Mouse (Mus musculus) midbrain, embryonic 11.5 days (tissue): Measurements from ENCODE around the gene Lyrm4. TPM values are rescaled to one million over a fixed set of nuclear protein-coding genes. Genes with fewer than 3 reads are reported as not detected.
A peak's percentile ranks its signal among the peaks of the same experiment; 100 is the strongest.

Experiments
- ATAC-seq: fragments of 200-750 bp; cut with Nextera tagmentation; 2 replicates; pipeline ENCODE4 v1.8.0; 2017; ENCODE audit warnings: moderate TSS enrichment, moderate library complexity; ENCODE audit not compliant: low FRiP score
- DNase-seq: peaks from one replicate; pipeline ENCODE4 v3.0.0; 2015; ENCODE audit warnings: low spot score; ENCODE audit errors: missing footprints
- H3K27ac ChIP-seq: fragments of 300-500 bp; sonication (generic); 2 replicates; pipeline ENCODE4 v1.5.1; 2014; ENCODE audit warnings: low read depth, low read length
- H3K27me3 ChIP-seq: fragments of 300-500 bp; sonication (generic); 2 replicates; pipeline ENCODE4 v1.6.1; 2014; ENCODE audit warnings: mild to moderate bottlenecking, low read length, moderate library complexity, mixed read lengths; ENCODE audit not compliant: control insufficient read depth, insufficient read depth
- H3K36me3 ChIP-seq: fragments of 300-500 bp; sonication (generic); 2 replicates; pipeline ENCODE4 v1.6.1; 2014; ENCODE audit warnings: mild to moderate bottlenecking, low read length, moderate library complexity, mixed read lengths; ENCODE audit not compliant: control insufficient read depth, insufficient read depth
- H3K4me1 ChIP-seq: fragments of 300-500 bp; sonication (generic); 2 replicates; pipeline ENCODE4 v1.6.1; 2014; ENCODE audit warnings: low read length; ENCODE audit not compliant: control insufficient read depth, insufficient read depth
- H3K4me2 ChIP-seq: fragments of 300-500 bp; sonication (generic); 2 replicates; pipeline ENCODE4 v1.6.1; 2014; ENCODE audit warnings: mild to moderate bottlenecking, moderate library complexity
- H3K4me3 ChIP-seq: fragments of 300-500 bp; sonication (generic); 2 replicates; pipeline ENCODE4 v1.5.1; 2014; ENCODE audit warnings: low read depth, low read length
- H3K9ac ChIP-seq: fragments of 300-500 bp; sonication (generic); 2 replicates; pipeline ENCODE4 v1.6.1; 2014; ENCODE audit warnings: low read length
- H3K9me3 ChIP-seq: fragments of 300-500 bp; sonication (generic); 2 replicates; pipeline ENCODE4 v1.6.1; 2016; ENCODE audit warnings: low read length; ENCODE audit not compliant: control insufficient read depth
- WGBS: fragments of 180-500 bp; shearing (Covaris S2); extraction: QIAGEN DNeasy Blood & Tissue Kit; methylation state at CpG from one replicate; pipeline ENCODE4 v1.1.7; 2014; 5-methylcytosine and 5-hydroxymethylcytosine counted together
- polyA plus RNA-seq: library from polyadenylated mRNA; unstranded; fragments of >200 nt; fragmentation: Nextera tagmentation; extraction: Ambion mirVana; gene quantifications from 2 replicates; pipeline ENCODE4 v1.2.1, GENCODE M21; 2014

The Lyrm4 gene
- polyA plus RNA-seq: 24.0 and 25.5 TPM in 2 replicates

- peak; percentile 99 for ATAC-seq
- Histone ChIP-seq H3K27ac (peak within 1 kb of the TSS; percentile 95), H3K9ac (peak within 1 kb of the TSS; percentile 77), H3K9me3 (no peaks in the 10 kb centered on the region), H3K4me3 (peak within 1 kb of the TSS; percentile 64), H3K27me3 (no peaks in the 10 kb centered on the region), H3K4me1 (peaks cover 8% of the 10 kb centered on the region), H3K36me3 (no peaks in the 10 kb centered on the region), H3K4me2 (peak within 1 kb of the TSS; percentile 84)
- peak; percentile 100 for DNase-seq
- under 1% methylated on average over 74 of the region's 75 CpGs for WGBS
Measured at GRCm38 (mm10) chr13:36117143-36118014, at the start of gene Lyrm4, which contains the start of gene Fars2. Gene Lyrm4, minus strand, starts transcription at chr13:36117526. Gene Fars2, plus strand, starts transcription at chr13:36117412.

- no peak overlapping the region for H3K4me2 ChIP-seq
- H3K27ac ChIP-seq: no peak overlapping the region
- no peaks in the 10 kb centered on the region for H3K4me1 ChIP-seq
- H3K27me3 ChIP-seq: no peaks in the 10 kb centered on the region
- DNase-seq: no peak
- no peaks in the 10 kb centered on the region for H3K9me3 ChIP-seq
- H3K4me3 ChIP-seq: no peak overlapping the region
- ATAC-seq: no peak
- H3K36me3 ChIP-seq: no peaks in the 10 kb centered on the region
- H3K9ac ChIP-seq: no peak overlapping the region
- WGBS: 74% methylated on average over 1 of the region's 1 CpGs
Measured at GRCm38 (mm10) chr13:36163898-36164297, 46.6 kb upstream of the Lyrm4 start.

- ATAC-seq (no peak), DNase-seq (no peak)
- 88% methylated on average over 5 of the region's 5 CpGs for WGBS
- no peak overlapping the region for H3K9ac ChIP-seq
- H3K27ac ChIP-seq: no peak overlapping the region
- H3K9me3 ChIP-seq: no peaks in the 10 kb centered on the region
- no peaks in the 10 kb centered on the region for H3K4me1 ChIP-seq
- H3K36me3 ChIP-seq: no peaks in the 10 kb centered on the region
- H3K4me3 ChIP-seq: no peak overlapping the region
- no peaks in the 10 kb centered on the region for H3K27me3 ChIP-seq
- H3K4me2 ChIP-seq: no peak overlapping the region
Measured at GRCm38 (mm10) chr13:36163411-36163810, 46.1 kb upstream of the Lyrm4 start.

DNA sequence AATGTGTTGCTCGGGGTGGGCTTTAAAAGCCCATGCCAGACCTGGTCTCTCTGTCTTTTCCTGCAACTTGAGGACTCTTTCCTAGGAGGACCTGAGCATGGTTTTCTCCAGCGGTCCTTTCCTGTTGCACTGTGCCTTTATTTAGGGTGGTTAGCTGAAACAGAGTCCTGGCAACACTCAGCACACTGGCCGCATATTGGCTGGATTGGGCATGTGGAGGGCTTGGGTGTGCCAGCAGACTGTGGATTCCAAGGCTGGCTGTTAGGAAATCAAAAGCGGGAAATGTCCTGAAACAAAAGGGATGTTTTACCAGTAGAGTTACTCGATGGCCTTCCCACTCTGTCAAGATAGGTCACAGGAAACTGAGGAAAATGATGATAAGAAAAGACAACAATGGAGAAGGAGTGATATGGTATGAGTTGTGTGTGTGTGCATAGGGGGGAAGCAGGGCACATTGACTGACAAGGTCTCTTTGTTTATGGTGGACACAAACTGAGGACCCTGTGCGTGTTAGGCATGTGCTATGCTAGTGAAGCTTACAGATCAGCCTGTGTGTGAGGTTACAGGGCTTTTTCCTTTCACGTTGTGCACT is 39.1 kb upstream of the Lyrm4 start:
- Histone ChIP-seq H3K4me2 (no peak overlapping the region), H3K4me3 (no peak overlapping the region), H3K9ac (no peak overlapping the region), H3K27ac (no peak overlapping the region), H3K36me3 (no peaks in the 10 kb centered on the region), H3K4me1 (no peaks in the 10 kb centered on the region), H3K27me3 (no peaks in the 10 kb centered on the region), H3K9me3 (no peaks in the 10 kb centered on the region; the same call in 1 of the 2 replicates)
- DNase-seq (no peak), ATAC-seq (no peak)
- 93% methylated on average over 7 of the region's 7 CpGs for WGBS

GRCm38 (mm10) chr13:36152728-36153498 is 35.6 kb upstream of the Lyrm4 start:
- H3K4me1 ChIP-seq: no peaks in the 10 kb centered on the region; the same call in 1 of the 2 replicates
- ATAC-seq (no peak), DNase-seq (no peak)
- H3K9ac ChIP-seq: no peak overlapping the region
- no peaks in the 10 kb centered on the region; the same call in 1 of the 2 replicates for H3K9me3 ChIP-seq
- no peak overlapping the region for H3K4me2 ChIP-seq
- no peak overlapping the region for H3K4me3 ChIP-seq
- H3K27ac ChIP-seq: no peak overlapping the region
- H3K36me3 ChIP-seq: no peaks in the 10 kb centered on the region
- no peaks in the 10 kb centered on the region for H3K27me3 ChIP-seq
- WGBS: 84% methylated on average over 5 of the region's 5 CpGs

- Histone ChIP-seq H3K27me3 (no peaks in the 10 kb centered on the region), H3K9ac (no peak overlapping the region), H3K9me3 (no peaks in the 10 kb centered on the region), H3K27ac (no peak overlapping the region), H3K4me1 (peaks cover 5% of the 10 kb centered on the region), H3K36me3 (no peaks in the 10 kb centered on the region), H3K4me3 (no peak overlapping the region), H3K4me2 (no peak overlapping the region)
- WGBS: 57% methylated on average over 5 of the region's 5 CpGs
- ATAC-seq (no peak), DNase-seq (no peak)
Measured at GRCm38 (mm10) chr13:36150272-36150671, 32.9 kb upstream of the Lyrm4 start.

GRCm38 (mm10) chr13:36149175-36149939 is 32.0 kb upstream of the Lyrm4 start:
- Histone ChIP-seq H3K4me3 (no peak overlapping the region), H3K9ac (no peak overlapping the region), H3K4me1 (peaks cover 5% of the 10 kb centered on the region), H3K9me3 (no peaks in the 10 kb centered on the region), H3K4me2 (no peak overlapping the region), H3K36me3 (no peaks in the 10 kb centered on the region), H3K27ac (no peak overlapping the region), H3K27me3 (no peaks in the 10 kb centered on the region)
- WGBS: 32% methylated on average over 6 of the region's 6 CpGs
- ATAC-seq: no peak
- DNase-seq: no peak

- Histone ChIP-seq H3K36me3 (no peaks in the 10 kb centered on the region), H3K4me1 (peaks cover 7% of the 10 kb centered on the region), H3K9ac (no peak overlapping the region), H3K27me3 (no peaks in the 10 kb centered on the region), H3K4me3 (no peak overlapping the region), H3K9me3 (no peaks in the 10 kb centered on the region), H3K4me2 (no peak overlapping the region), H3K27ac (no peak overlapping the region)
- DNase-seq: no peak
- 80% methylated on average over 1 of the region's 1 CpGs for WGBS
- no peak for ATAC-seq
Measured at GRCm38 (mm10) chr13:36145601-36146000, 28.3 kb upstream of the Lyrm4 start.
